Mouse (Mus musculus) CH12.LX (cell line): ENCODE measurements around the gene Gm7138. TPM values are rescaled to one million over a fixed set of nuclear protein-coding genes. Genes with fewer than 3 reads are reported as not detected.
"Not testable (repeated sequence)": the region's sequence is repeated elsewhere in the genome, so short reads cannot be mapped to it uniquely, and the experiment has no call there.

Source experiments
- DNase-seq: peaks from one replicate; pipeline ENCODE4 v3.0.0-alpha.2; 2013; ENCODE audit errors: extremely low read depth
- H3K27ac ChIP-seq: 2 replicates; pipeline ENCODE4 v1.5.1; 2012; ENCODE audit warnings: low read depth, mild to moderate bottlenecking, control low read depth, moderate library complexity; ENCODE audit not compliant: insufficient read depth
- H3K27me3 ChIP-seq: replicated peaks from 2 replicates; pipeline ENCODE3; 2012; ENCODE audit warnings: inconsistent platforms
- H3K36me3 ChIP-seq, 2 experiments: replicated peaks in 1 of 2; 2 replicates each; pipeline versions ENCODE3 to v1.6.1; 2012; ENCODE audit warnings: inconsistent platforms in 1 of 2, low read length in 1 of 2, mild to moderate bottlenecking in 1 of 2, mixed read lengths in 1 of 2, moderate library complexity in 1 of 2; ENCODE audit not compliant: control insufficient read depth in 1 of 2, insufficient read depth in 1 of 2
- H3K4me1 ChIP-seq, 2 experiments: 2 replicates each; pipeline ENCODE4 v1.6.1; 2012; ENCODE audit warnings: inconsistent platforms in 1 of 2, moderate library complexity in 1 of 2; ENCODE audit not compliant: insufficient read depth in 2 of 2, control insufficient read depth in 1 of 2
- H3K4me2 ChIP-seq: 2 replicates; pipeline ENCODE4 v1.6.1; 2012; ENCODE audit warnings: low read depth, mild to moderate bottlenecking, control low read depth; ENCODE audit not compliant: poor library complexity, insufficient read depth, severe bottlenecking
- H3K4me3 ChIP-seq, 3 experiments: fragments of 150-350 bp in 1 of 3; sonication (generic) in 1 of 3; replicated peaks in 1 of 3; 2 replicates each; pipeline versions ENCODE3 to v1.5.1; 2011 to 2012; ENCODE audit warnings: low read depth in 2 of 3, low read length in 2 of 3, mild to moderate bottlenecking in 2 of 3, moderate library complexity in 2 of 3, control low read depth in 1 of 3, improper control_type of control experiment in 1 of 3, inconsistent platforms in 1 of 3, mixed read lengths in 1 of 3; ENCODE audit not compliant: poor library complexity in 1 of 3
- H3K79me2 ChIP-seq: replicated peaks from 2 replicates; pipeline ENCODE4 v1.6.1; 2012; ENCODE audit warnings: mild to moderate bottlenecking, moderate library complexity; ENCODE audit not compliant: control insufficient read depth, poor library complexity, insufficient read depth, severe bottlenecking; ENCODE audit errors: extremely low read depth
- H3K9ac ChIP-seq: 2 replicates; pipeline ENCODE4 v1.6.1; 2012; ENCODE audit warnings: low read depth, mild to moderate bottlenecking, control low read depth, moderate library complexity; ENCODE audit not compliant: insufficient read depth
- H3K9me3 ChIP-seq: replicated peaks from 2 replicates; pipeline ENCODE3; 2012; ENCODE audit warnings: low read length, inconsistent platforms, mixed read lengths
- CHD1 ChIP-seq: IDR thresholded peaks from 2 replicates; pipeline ENCODE4 v1.6.1; 2012; ENCODE audit warnings: low read depth, low read length, improper control_type of control experiment, inconsistent platforms
- CHD2 ChIP-seq: IDR thresholded peaks from 2 replicates; pipeline ENCODE4 v1.6.1; 2011; ENCODE audit warnings: low read length, improper control_type of control experiment
- HCFC1 ChIP-seq: IDR thresholded peaks from 2 replicates; pipeline ENCODE4 v1.6.1; 2012; ENCODE audit warnings: low read depth, mild to moderate bottlenecking, inconsistent platforms, low read length, improper control_type of control experiment
- KAT2A ChIP-seq: IDR thresholded peaks from 2 replicates; pipeline ENCODE4 v1.6.1; 2012; ENCODE audit warnings: low read length, improper control_type of control experiment, inconsistent platforms; ENCODE audit not compliant: insufficient replicate concordance
- MXI1 ChIP-seq: IDR thresholded peaks from 2 replicates; pipeline ENCODE4 v1.6.1; 2011; ENCODE audit warnings: mild to moderate bottlenecking, low read depth, low read length, improper control_type of control experiment
- MYC ChIP-seq: IDR thresholded peaks from 2 replicates; pipeline ENCODE4 v1.6.1; 2011; ENCODE audit warnings: low read depth, mild to moderate bottlenecking, improper control_type of control experiment, low read length
- POLR2A ChIP-seq: IDR thresholded peaks from 2 replicates; pipeline ENCODE4 v1.6.1; 2011; ENCODE audit warnings: low read depth, mild to moderate bottlenecking, improper control_type of control experiment, low read length
- RAD21 ChIP-seq: IDR thresholded peaks from 2 replicates; pipeline ENCODE4 v1.6.1; 2011; ENCODE audit warnings: low read depth, mild to moderate bottlenecking, low read length, improper control_type of control experiment, moderate library complexity
- SMC3 ChIP-seq: IDR thresholded peaks from 2 replicates; pipeline ENCODE4 v1.6.1; 2011; ENCODE audit warnings: low read depth, low read length, improper control_type of control experiment
- ZMIZ1 ChIP-seq: IDR thresholded peaks from 2 replicates; pipeline ENCODE4 v1.6.1; 2012; ENCODE audit warnings: low read depth, mild to moderate bottlenecking, inconsistent platforms, low read length, improper control_type of control experiment
- dilution Hi-C: fragments of 300-500 bp; cut with MboI; formaldehyde crosslinking; loops from 2 replicates; pipeline ENCODE4 v1.14.3; 2020; ENCODE audit warnings: low sequenced_read_pairs; ENCODE audit not compliant: extremely low pct_unique_long_range_greater_than_20kb, extremely low pct_ligation_motif_present
- in situ Hi-C: fragments of 300-500 bp; cut with MboI; formaldehyde crosslinking; loops from 3 replicates; pipeline ENCODE4 v1.14.3; 2019; ENCODE audit warnings: low sequenced_read_pairs, low pct_ligation_motif_present, low pct_unique_long_range_greater_than_20kb, mixed read lengths
- polyA plus RNA-seq: library from polyadenylated mRNA; unstranded; fragments of >175 nt; gene quantifications from 2 replicates; pipeline ENCODE4 v1.2.1, GENCODE M21; 2012; ENCODE audit warnings: low read depth; ENCODE audit not compliant: insufficient read length
- total RNA-seq, 2 experiments: library from RNA; depleted of rRNA; stranded (reverse); fragments of 300-350 nt in 1 of 2; fragments of >200 nt in 1 of 2; gene quantifications; 2 replicates each; pipeline ENCODE4 v1.2.3; 2012 to 2014

The Gm7138 gene
- total and polyA plus RNA-seq, 3 experiments = not detected

GRCm38 (mm10) chr10:77811743-77812142 is 35.0 kb upstream of the Gm7138 start, which contains the start of gene Gm9507:
Gene Gm9507 (minus strand): TSS chr10:77811843.
- DNase-seq = no peak
- Histone ChIP-seq H3K27me3 (peaks cover 62% of the 10 kb centered on the region), H3K9ac (no peak within 1 kb of the TSS), H3K27ac (no peak within 1 kb of the TSS), H3K36me3 (no peaks in the 10 kb centered on the region), H3K9me3 (peaks cover 4% of the 10 kb centered on the region), H3K4me3 (no peak within 1 kb of the TSS), H3K4me2 (no peak within 1 kb of the TSS), H3K4me1 (no peaks in the 10 kb centered on the region), H3K79me2 (no peaks in the 10 kb centered on the region)
- no peak for TF ChIP-seq SMC3
- no peak for TF ChIP-seq MXI1
- TF ChIP-seq ZMIZ1 = no peak
- TF ChIP-seq HCFC1 = no peak
- in situ Hi-C loops (no loop called here), dilution Hi-C loops (no loop called here)

- no peaks in the 10 kb centered on the region for H3K79me2 ChIP-seq
- in situ Hi-C loops (no loop called here), dilution Hi-C loops (no loop called here)
- H3K9ac ChIP-seq = no peak overlapping the region
- no peak for TF ChIP-seq CHD1
- no peak for TF ChIP-seq CHD2
- no peak for TF ChIP-seq POLR2A
- no peak for TF ChIP-seq RAD21
- TF ChIP-seq MYC = no peak
- H3K27me3 ChIP-seq = peaks cover 45% of the 10 kb centered on the region
- no peak for DNase-seq
- H3K4me2 ChIP-seq = no peak overlapping the region
- H3K9me3 ChIP-seq = peaks cover 4% of the 10 kb centered on the region
- H3K36me3 ChIP-seq = no peaks in the 10 kb centered on the region
- no peak overlapping the region for H3K4me3 ChIP-seq
- H3K27ac ChIP-seq = no peak overlapping the region
- no peaks in the 10 kb centered on the region for H3K4me1 ChIP-seq
Observed at GRCm38 (mm10) chr10:77804095-77804494, 27.4 kb upstream of the Gm7138 start.

- H3K9ac ChIP-seq = no peak within 1 kb of the TSS
- DNase-seq = no peak
- in situ Hi-C loops = no loop called here
- H3K36me3 ChIP-seq = no peaks in the 10 kb centered on the region
- no peak within 1 kb of the TSS for H3K4me3 ChIP-seq
- TF ChIP-seq KAT2A = no peak
- H3K4me1 ChIP-seq = no peaks in the 10 kb centered on the region
- H3K4me2 ChIP-seq = no peak within 1 kb of the TSS
- no peaks in the 10 kb centered on the region for H3K9me3 ChIP-seq
- H3K27me3 ChIP-seq = peaks cover 70% of the 10 kb centered on the region
- H3K27ac ChIP-seq = no peak within 1 kb of the TSS
- dilution Hi-C loops = no loop called here
- H3K79me2 ChIP-seq = no peaks in the 10 kb centered on the region
Observed at GRCm38 (mm10) chr10:77798921-77799508, 22.3 kb upstream of the Gm7138 start, which contains the start of gene Gm19668. Gene Gm19668 (minus strand): TSS chr10:77799133.

- in situ Hi-C loops, H3K79me2 ChIP-seq, H3K4me3 ChIP-seq, H3K27ac ChIP-seq, dilution Hi-C loops, H3K4me2 ChIP-seq, H3K4me1 ChIP-seq, H3K9ac ChIP-seq, DNase-seq, H3K36me3 ChIP-seq, H3K9me3 ChIP-seq: not testable (repeated sequence)
- H3K27me3 ChIP-seq = peaks cover 71% of the 10 kb centered on the region
Observed at GRCm38 (mm10) chr10:77798164-77798920, 21.6 kb upstream of the Gm7138 start.
